Mouse (Mus musculus): ENCODE results near the gene Gm11168. TPM values are rescaled to one million over a fixed set of nuclear protein-coding genes. Genes with fewer than 3 reads are reported as not detected.
"Not testable (repeated sequence)": the region's sequence is repeated elsewhere in the genome, so short reads cannot be mapped to it uniquely, and the experiment has no call there.

The Gm11168 gene
- total RNA-seq (2014; fragmentation: Nextera tagmentation) (0.76 and 1.6 TPM in 2 replicates), total RNA-seq (2017) (not detected in 2 replicates)

GRCm38 (mm10) chr9:3002794-3003396, at the start of gene Gm11168:
TSS of gene Gm11168 (plus strand) at chr9:3003346.
- ATAC-seq (replicated peaks; ENCODE audit: low FRiP score, low TSS enrichment, poor library complexity, severe bottlenecking), result not testable (repeated sequence)

- ATAC-seq (replicated peaks; ENCODE audit: low FRiP score, low TSS enrichment, poor library complexity, severe bottlenecking), result not testable (repeated sequence)
These were observed 2.6 kb upstream of the Gm11168 start, which contains the start of gene Gm10722 for GRCm38 (mm10) chr9:3000445-3000972. TSS of gene Gm10722 (plus strand) at chr9:3000922.

GRCm38 (mm10) chr9:3001006-3001405, 2.1 kb upstream of the Gm11168 start:
- not testable (repeated sequence) for ATAC-seq (replicated peaks; ENCODE audit: low FRiP score, low TSS enrichment, poor library complexity, severe bottlenecking)

GRCm38 (mm10) chr9:3001948-3002659, 1.0 kb upstream of the Gm11168 start:
- ATAC-seq (replicated peaks; ENCODE audit: low FRiP score, low TSS enrichment, poor library complexity, severe bottlenecking), result peak; percentile 48; the same call in 1 of the 2 replicates

- peak; percentile 46 for ATAC-seq (replicated peaks; ENCODE audit: low FRiP score, low TSS enrichment, poor library complexity, severe bottlenecking)
These were observed 3.0 kb downstream of the Gm11168 start for GRCm38 (mm10) chr9:3006179-3006578.

GRCm38 (mm10) chr9:3006636-3007035, 3.5 kb downstream of the Gm11168 start:
- not testable (repeated sequence) for ATAC-seq (replicated peaks; ENCODE audit: low FRiP score, low TSS enrichment, poor library complexity, severe bottlenecking)

GRCm38 (mm10) chr9:3007272-3007671, 4.1 kb downstream of the Gm11168 start:
- ATAC-seq (replicated peaks; ENCODE audit: low FRiP score, low TSS enrichment, poor library complexity, severe bottlenecking), result peak; percentile 40

- peak; percentile 32 for ATAC-seq (replicated peaks; ENCODE audit: low FRiP score, low TSS enrichment, poor library complexity, severe bottlenecking)
These were observed 6.2 kb downstream of the Gm11168 start for GRCm38 (mm10) chr9:3009331-3009730.

- ATAC-seq (replicated peaks; ENCODE audit: low FRiP score, low TSS enrichment, poor library complexity, severe bottlenecking), result peak; percentile 70
These were observed 9.0 kb downstream of the Gm11168 start for GRCm38 (mm10) chr9:3012054-3012621.

- ATAC-seq (replicated peaks; ENCODE audit: low FRiP score, low TSS enrichment, poor library complexity, severe bottlenecking), result peak; percentile 51
These were observed 9.7 kb downstream of the Gm11168 start, which contains the start of gene Gm10721 for GRCm38 (mm10) chr9:3012733-3013279. TSS of gene Gm10721 (plus strand) at chr9:3013140.

- not testable (repeated sequence) for ATAC-seq (replicated peaks; ENCODE audit: low FRiP score, low TSS enrichment, poor library complexity, severe bottlenecking)
These were observed 12.2 kb downstream of the Gm11168 start, which contains the start of gene Gm10720 for GRCm38 (mm10) chr9:3015354-3015753. TSS of gene Gm10720 (plus strand) at chr9:3015654.

GRCm38 (mm10) chr9:3015896-3016295, 12.8 kb downstream of the Gm11168 start:
- ATAC-seq (replicated peaks; ENCODE audit: low FRiP score, low TSS enrichment, poor library complexity, severe bottlenecking), result not testable (repeated sequence)

GRCm38 (mm10) chr9:3017108-3017507, 14.0 kb downstream of the Gm11168 start, which contains the start of gene Gm10719:
TSS of gene Gm10719 (plus strand) at chr9:3017408.
- not testable (repeated sequence) for ATAC-seq (replicated peaks; ENCODE audit: low FRiP score, low TSS enrichment, poor library complexity, severe bottlenecking)

- ATAC-seq (replicated peaks; ENCODE audit: low FRiP score, low TSS enrichment, poor library complexity, severe bottlenecking), result not testable (repeated sequence)
These were observed 15.8 kb downstream of the Gm11168 start for GRCm38 (mm10) chr9:3018944-3019343.

GRCm38 (mm10) chr9:3019835-3020727, 16.9 kb downstream of the Gm11168 start:
- ATAC-seq (replicated peaks; ENCODE audit: low FRiP score, low TSS enrichment, poor library complexity, severe bottlenecking), result peak; percentile 65

GRCm38 (mm10) chr9:3022316-3023008, 19.3 kb downstream of the Gm11168 start:
- ATAC-seq (replicated peaks; ENCODE audit: low FRiP score, low TSS enrichment, poor library complexity, severe bottlenecking), result not testable (repeated sequence)

- not testable (repeated sequence) for ATAC-seq (replicated peaks; ENCODE audit: low FRiP score, low TSS enrichment, poor library complexity, severe bottlenecking)
These were observed 20.3 kb downstream of the Gm11168 start, which contains the start of gene Gm10718 for GRCm38 (mm10) chr9:3023312-3023984. TSS of gene Gm10718 (plus strand) at chr9:3023547.
